Mouse (Mus musculus): Measurements from ENCODE around the gene Gucy2c.

- TF ChIP-seq CTCF (IDR thresholded peaks at IDR 0.05; ENCODE audit: low read depth) = peak; percentile 90
- no peak for TF ChIP-seq EP300 (IDR thresholded peaks at IDR 0.05; ENCODE audit: low read depth)
These were observed 39.0 kb downstream of the Gucy2c start for GRCm38 (mm10) chr6:136742352-136743118.

All from heart, postnatal 0 days (tissue).